Mouse (Mus musculus) forebrain, embryonic 13.5 days (tissue): ENCODE measurements around the gene Ripply2. TPM values are rescaled to one million over a fixed set of nuclear protein-coding genes. Genes with fewer than 3 reads are reported as not detected.

Source experiments
- ATAC-seq: fragments of 200-750 bp; cut with Nextera tagmentation; 2 replicates; pipeline ENCODE4 v1.8.0; 2017
- H3K27ac ChIP-seq: fragments of 300-500 bp; sonication (generic); 2 replicates; pipeline ENCODE4 v1.5.1; 2015; ENCODE audit warnings: inconsistent platforms, mild to moderate bottlenecking, moderate library complexity
- H3K27me3 ChIP-seq: fragments of 300-500 bp; sonication (generic); 2 replicates; pipeline ENCODE4 v1.6.1; 2015; ENCODE audit warnings: mild to moderate bottlenecking, inconsistent platforms
- H3K36me3 ChIP-seq: fragments of 300-500 bp; sonication (generic); 2 replicates; pipeline ENCODE4 v1.6.1; 2015; ENCODE audit warnings: mild to moderate bottlenecking, inconsistent platforms; ENCODE audit not compliant: poor library complexity, severe bottlenecking
- H3K4me1 ChIP-seq: fragments of 300-500 bp; sonication (generic); 2 replicates; pipeline ENCODE4 v1.6.1; 2015; ENCODE audit warnings: inconsistent platforms
- H3K4me2 ChIP-seq: fragments of 300-500 bp; sonication (generic); 2 replicates; pipeline ENCODE4 v1.6.1; 2015; ENCODE audit warnings: inconsistent platforms, mild to moderate bottlenecking, moderate library complexity
- H3K4me3 ChIP-seq: fragments of 300-500 bp; sonication (generic); 2 replicates; pipeline ENCODE4 v1.5.1; 2015; ENCODE audit warnings: mild to moderate bottlenecking, inconsistent platforms
- H3K9ac ChIP-seq: fragments of 300-500 bp; sonication (generic); 2 replicates; pipeline ENCODE4 v1.6.1; 2015; ENCODE audit warnings: mild to moderate bottlenecking, inconsistent platforms
- H3K9me3 ChIP-seq: fragments of 300-500 bp; sonication (generic); replicated peaks from 2 replicates; pipeline ENCODE4 v1.6.1; 2016; ENCODE audit warnings: inconsistent platforms
- WGBS: fragments of 180-500 bp; shearing (Covaris S2); methylation state at CpG from one replicate; pipeline ENCODE4 v1.1.7; 2015; 5-methylcytosine and 5-hydroxymethylcytosine counted together
- polyA plus RNA-seq: library from polyadenylated mRNA; unstranded; fragments of >200 nt; fragmentation: Nextera tagmentation; extraction: Ambion mirVana; gene quantifications from 2 replicates; pipeline ENCODE4 v1.2.1, GENCODE M21; 2015

The Ripply2 gene
- polyA plus RNA-seq, 1 experiment from 2014 or later, result 3.3 TPM

DNA sequence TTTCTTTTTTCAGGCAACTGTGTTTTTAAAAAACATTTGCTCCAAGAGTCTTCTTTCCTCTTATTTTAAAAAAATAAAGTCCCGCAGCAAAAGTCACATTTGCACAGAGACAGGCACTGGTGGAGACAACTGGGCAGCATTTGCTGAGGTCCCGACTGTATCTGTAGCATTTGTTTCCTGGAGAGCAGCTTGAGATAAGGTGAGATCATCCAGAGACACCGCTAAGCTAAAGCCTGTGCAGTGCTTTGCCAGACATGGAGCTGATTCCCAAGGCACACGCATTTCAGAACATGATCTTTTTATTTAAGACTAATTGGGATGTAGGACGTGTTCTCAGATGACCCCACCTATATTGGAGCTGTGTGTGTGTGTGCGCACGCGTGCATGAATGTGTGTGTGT, 23.6 kb upstream of the Ripply2 start:
- no peak overlapping the region for H3K9ac ChIP-seq
- H3K4me1 ChIP-seq, result no peaks in the 10 kb centered on the region
- no peak for ATAC-seq
- H3K27me3 ChIP-seq, result no peaks in the 10 kb centered on the region
- no peak overlapping the region for H3K4me3 ChIP-seq
- H3K36me3 ChIP-seq, result no peaks in the 10 kb centered on the region
- H3K27ac ChIP-seq, result no peak overlapping the region
- 88% methylated on average over 8 of the region's 8 CpGs for WGBS
- no peak overlapping the region for H3K4me2 ChIP-seq
- no peaks in the 10 kb centered on the region for H3K9me3 ChIP-seq

DNA sequence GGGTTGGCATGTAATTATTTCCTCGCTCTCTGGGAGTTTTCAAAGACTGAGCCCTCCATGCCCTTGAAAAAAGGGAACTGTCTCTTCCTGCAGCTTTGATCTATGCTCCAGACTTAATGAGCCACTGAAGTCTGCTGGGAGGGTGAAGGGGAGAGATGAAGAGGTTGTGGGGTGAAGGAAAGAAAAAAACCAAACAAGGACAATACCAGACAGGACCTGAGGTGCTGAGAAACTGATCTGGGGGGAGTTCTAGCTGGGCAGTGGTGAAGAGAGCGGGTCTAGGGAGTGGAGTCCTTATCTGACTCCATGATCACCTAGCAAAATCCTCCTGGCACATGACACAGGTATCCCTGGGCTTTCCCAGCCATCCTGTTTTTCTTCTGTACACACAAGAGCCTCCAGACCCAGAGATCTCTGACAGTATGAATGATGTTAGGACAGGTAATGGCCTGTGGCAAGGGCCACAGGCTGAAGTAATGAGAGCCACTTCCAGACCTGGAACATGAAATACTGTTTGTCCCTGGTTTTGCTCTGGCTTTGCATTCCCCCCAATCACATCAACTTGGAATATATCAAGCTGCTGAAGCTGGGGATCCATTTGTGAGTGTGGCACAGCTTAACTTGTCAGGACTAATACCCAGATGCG, 18.2 kb upstream of the Ripply2 start:
- no peaks in the 10 kb centered on the region for H3K27me3 ChIP-seq
- WGBS, result 69% methylated on average over 3 of the region's 3 CpGs
- H3K4me1 ChIP-seq, result no peaks in the 10 kb centered on the region
- H3K4me2 ChIP-seq, result no peak overlapping the region
- H3K36me3 ChIP-seq, result no peaks in the 10 kb centered on the region
- H3K9ac ChIP-seq, result no peak overlapping the region
- H3K4me3 ChIP-seq, result no peak overlapping the region
- no peak for ATAC-seq
- no peaks in the 10 kb centered on the region for H3K9me3 ChIP-seq
- no peak overlapping the region for H3K27ac ChIP-seq

DNA sequence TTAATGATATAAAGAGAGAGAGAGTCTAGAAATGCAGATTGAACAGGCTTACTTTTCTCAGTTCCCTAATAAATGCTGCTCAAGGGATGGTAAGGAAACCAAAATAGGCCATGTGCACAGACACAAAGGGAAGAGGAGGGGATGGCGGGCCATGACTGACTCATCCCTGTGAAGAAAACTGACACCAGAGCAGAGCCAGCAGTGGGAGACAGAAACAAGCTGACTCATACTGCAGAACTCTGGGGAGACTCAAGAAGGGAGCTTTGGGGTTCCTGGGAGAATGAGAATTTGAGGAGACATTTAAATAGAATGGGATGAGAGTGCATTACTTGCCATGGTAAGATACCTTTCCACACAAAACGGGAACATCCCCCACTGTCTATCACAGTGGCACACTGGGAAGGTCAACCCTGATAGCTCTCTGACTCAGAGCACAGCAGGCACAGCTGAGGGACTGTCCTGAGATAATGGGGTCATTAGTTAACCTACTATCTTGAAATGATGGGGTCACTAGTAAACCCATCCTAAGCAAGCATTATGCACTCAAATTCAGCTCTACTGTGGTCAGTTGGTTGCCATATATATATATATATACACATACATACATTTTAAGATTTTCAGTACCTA, 15.3 kb upstream of the Ripply2 start:
- no peak for ATAC-seq
- no peaks in the 10 kb centered on the region for H3K4me1 ChIP-seq
- H3K4me2 ChIP-seq, result no peak overlapping the region
- H3K27me3 ChIP-seq, result no peaks in the 10 kb centered on the region
- no peak overlapping the region for H3K9ac ChIP-seq
- H3K9me3 ChIP-seq, result no peaks in the 10 kb centered on the region
- H3K27ac ChIP-seq, result no peak overlapping the region
- no peaks in the 10 kb centered on the region for H3K36me3 ChIP-seq
- no peak overlapping the region for H3K4me3 ChIP-seq
- 78% methylated on average over 2 of the region's 2 CpGs for WGBS

- Histone ChIP-seq H3K4me3 (no peak overlapping the region), H3K9me3 (no peaks in the 10 kb centered on the region), H3K27me3 (no peaks in the 10 kb centered on the region), H3K4me1 (peaks cover 16% of the 10 kb centered on the region; the same call in 1 of the 2 replicates), H3K27ac (no peak overlapping the region), H3K9ac (no peak overlapping the region), H3K4me2 (no peak overlapping the region), H3K36me3 (no peaks in the 10 kb centered on the region)
- no peak for ATAC-seq
- WGBS, result 79% methylated on average over 6 of the region's 6 CpGs
These were observed 10.5 kb upstream of the Ripply2 start for GRCm38 (mm10) chr9:87004701-87005434.

DNA sequence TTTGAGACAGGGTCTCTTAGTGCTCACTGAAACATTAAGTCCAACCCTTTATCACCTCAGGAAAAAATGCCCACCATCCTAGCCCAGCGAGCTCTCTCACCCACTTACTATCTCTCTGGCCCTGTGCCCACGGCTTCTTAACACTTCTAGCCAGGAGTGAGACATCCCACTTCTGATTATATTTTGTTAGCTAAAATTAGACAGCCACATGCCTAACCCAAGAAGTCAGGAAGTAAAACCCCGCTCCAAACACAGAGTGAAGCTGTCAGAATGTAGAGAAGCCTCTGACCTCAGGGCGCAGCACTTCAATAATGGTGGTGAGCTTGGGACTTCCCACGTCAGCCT, 9.9 kb upstream of the Ripply2 start:
- Histone ChIP-seq H3K9ac (no peak overlapping the region), H3K4me1 (peaks cover 16% of the 10 kb centered on the region; the same call in 1 of the 2 replicates), H3K4me2 (no peak overlapping the region), H3K27ac (no peak overlapping the region), H3K27me3 (no peaks in the 10 kb centered on the region), H3K9me3 (no peaks in the 10 kb centered on the region), H3K36me3 (no peaks in the 10 kb centered on the region), H3K4me3 (no peak overlapping the region)
- no peak for ATAC-seq
- 76% methylated on average over 5 of the region's 5 CpGs for WGBS

GRCm38 (mm10) chr9:87008507-87008906, 6.8 kb upstream of the Ripply2 start:
- Histone ChIP-seq H3K27ac (no peak overlapping the region), H3K4me1 (peaks cover 16% of the 10 kb centered on the region; the same call in 1 of the 2 replicates), H3K36me3 (no peaks in the 10 kb centered on the region), H3K4me2 (no peak overlapping the region), H3K9ac (no peak overlapping the region), H3K27me3 (no peaks in the 10 kb centered on the region; the same call in 1 of the 2 replicates), H3K9me3 (no peaks in the 10 kb centered on the region), H3K4me3 (no peak overlapping the region)
- 55% methylated on average over 6 of the region's 6 CpGs for WGBS
- ATAC-seq, result no peak; the same call in 1 of the 2 replicates

- no peak overlapping the region for H3K4me3 ChIP-seq
- H3K27ac ChIP-seq, result no peak overlapping the region
- peak; percentile 84 for ATAC-seq
- H3K9me3 ChIP-seq, result no peaks in the 10 kb centered on the region
- H3K9ac ChIP-seq, result no peak overlapping the region
- no peaks in the 10 kb centered on the region for H3K36me3 ChIP-seq
- peaks cover 16% of the 10 kb centered on the region; the same call in 1 of the 2 replicates for H3K4me1 ChIP-seq
- no peak overlapping the region for H3K4me2 ChIP-seq
- peaks cover under 1% of the 10 kb centered on the region; the same call in 1 of the 2 replicates for H3K27me3 ChIP-seq
- 50% methylated on average over 1 of the region's 1 CpGs for WGBS
These were observed 6.4 kb upstream of the Ripply2 start for GRCm38 (mm10) chr9:87008919-87009318.

DNA sequence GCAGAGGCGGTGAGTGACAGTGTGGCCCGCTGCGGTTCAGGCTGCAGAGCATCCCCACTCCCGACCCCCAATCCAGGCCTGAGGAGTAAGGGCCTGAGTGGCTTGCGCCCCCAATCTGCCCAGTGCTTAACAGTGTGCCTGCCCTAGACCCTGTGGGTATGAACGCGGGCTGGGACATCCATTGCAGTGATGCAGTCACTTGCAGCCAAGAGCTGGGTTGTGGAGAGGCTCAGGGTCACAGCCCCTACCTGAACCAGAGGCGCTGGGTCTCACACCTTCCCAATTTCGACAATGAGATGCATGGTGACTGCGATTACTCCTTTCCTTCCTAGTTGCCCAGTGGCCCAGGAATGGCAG, 579 bp downstream of the Ripply2 start:
- Histone ChIP-seq H3K4me1 (peaks cover 13% of the 10 kb centered on the region), H3K4me3 (peak overlapping the region; percentile 57), H3K4me2 (peak overlapping the region; percentile 90), H3K9me3 (no peaks in the 10 kb centered on the region), H3K27ac (no peak overlapping the region; the same call in 1 of the 2 replicates), H3K36me3 (no peaks in the 10 kb centered on the region), H3K9ac (peak overlapping the region; percentile 73), H3K27me3 (peaks cover 31% of the 10 kb centered on the region)
- 4% methylated on average over 10 of the region's 10 CpGs for WGBS
- peak; percentile 75 for ATAC-seq

DNA sequence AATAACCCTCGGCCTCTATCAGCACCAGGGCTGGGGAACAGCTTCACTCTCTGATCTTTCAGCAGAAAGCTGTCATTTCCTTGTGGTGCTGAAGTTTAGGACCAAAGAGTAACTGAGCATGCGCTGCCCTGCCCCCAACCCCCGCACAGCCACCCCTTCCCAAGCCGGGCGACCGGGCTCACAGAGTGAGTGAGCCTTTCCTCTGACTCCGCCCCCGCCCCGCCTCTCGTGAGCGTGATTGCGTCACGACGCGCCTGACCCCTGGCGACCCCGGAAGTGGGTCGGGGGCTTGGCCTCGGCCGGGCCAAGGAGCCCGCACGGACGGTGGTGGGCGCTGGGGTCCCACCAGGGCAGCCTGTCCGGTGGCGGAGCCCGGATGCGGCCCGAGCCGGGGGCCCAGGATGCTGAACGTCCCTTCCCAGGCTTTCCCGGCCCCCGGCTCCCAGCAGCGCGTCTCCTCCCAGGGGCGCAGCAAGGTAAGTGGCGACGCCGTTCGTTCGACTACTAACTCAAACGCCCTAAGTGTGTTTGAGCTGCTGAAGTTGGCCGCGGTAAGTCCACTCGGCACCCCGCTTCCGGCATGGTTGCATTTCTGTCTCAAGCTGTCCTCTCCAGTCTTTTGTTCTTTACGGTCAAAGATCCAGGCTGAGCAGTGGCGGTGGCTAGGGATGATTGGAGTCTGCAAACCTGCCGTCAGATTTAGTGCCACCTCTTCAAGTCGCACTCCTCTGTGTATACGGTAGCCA, 6.6 kb downstream of the Ripply2 start, which contains the start of gene Cyb5r4:
Gene Cyb5r4 (plus strand): TSS at position 237 of the 746 bp plus-strand sequence.
- H3K36me3 ChIP-seq, result no peaks in the 10 kb centered on the region
- H3K9me3 ChIP-seq, result no peaks in the 10 kb centered on the region
- peak within 1 kb of the TSS; percentile 65 for H3K27ac ChIP-seq
- peaks cover 20% of the 10 kb centered on the region for H3K4me1 ChIP-seq
- WGBS, result under 1% methylated on average over 45 of the region's 52 CpGs
- H3K9ac ChIP-seq, result peak within 1 kb of the TSS; percentile 86
- peak; percentile 100 for ATAC-seq
- peak within 1 kb of the TSS; percentile 74 for H3K4me2 ChIP-seq
- peaks cover 10% of the 10 kb centered on the region; the same call in 1 of the 2 replicates for H3K27me3 ChIP-seq
- H3K4me3 ChIP-seq, result peak within 1 kb of the TSS; percentile 78

DNA sequence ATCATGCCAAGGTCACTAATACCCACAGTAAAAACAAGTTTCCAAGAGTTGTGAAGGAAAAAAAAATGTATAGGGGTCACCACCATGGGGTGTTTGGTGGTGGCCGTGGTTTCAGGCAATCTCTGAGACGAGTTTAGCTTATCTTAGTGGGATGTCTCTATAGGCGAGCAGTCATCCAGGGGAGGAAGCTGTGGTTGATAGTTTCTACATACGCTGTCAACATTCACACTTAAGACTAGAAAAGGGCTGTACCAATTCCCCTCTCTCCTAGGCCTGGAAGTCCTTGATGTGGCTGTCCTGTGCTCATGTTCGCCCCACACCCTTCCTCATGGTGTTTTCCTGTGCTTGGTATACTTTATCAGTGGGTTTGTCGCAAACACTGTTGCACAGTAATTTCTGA, 10.4 kb downstream of the Ripply2 start:
- H3K27ac ChIP-seq, result no peak overlapping the region
- no peaks in the 10 kb centered on the region for H3K9me3 ChIP-seq
- H3K4me2 ChIP-seq, result no peak overlapping the region
- no peak for ATAC-seq
- 0 out of 2 replicates have a peak, but pooled peaks cover 5% of the 10 kb centered on the region for H3K36me3 ChIP-seq
- H3K4me3 ChIP-seq, result no peak overlapping the region
- H3K9ac ChIP-seq, result no peak overlapping the region
- 78% methylated on average over 6 of the region's 6 CpGs for WGBS
- no peaks in the 10 kb centered on the region for H3K27me3 ChIP-seq
- H3K4me1 ChIP-seq, result peaks cover 20% of the 10 kb centered on the region

- H3K27ac ChIP-seq, result no peak overlapping the region
- H3K4me3 ChIP-seq, result no peak overlapping the region
- no peaks in the 10 kb centered on the region for H3K27me3 ChIP-seq
- H3K9ac ChIP-seq, result no peak overlapping the region
- no peaks in the 10 kb centered on the region for H3K9me3 ChIP-seq
- WGBS, result 48% methylated on average over 8 of the region's 8 CpGs
- peaks cover 12% of the 10 kb centered on the region for H3K4me1 ChIP-seq
- H3K36me3 ChIP-seq, result 0 out of 2 replicates have a peak, but pooled peaks cover 10% of the 10 kb centered on the region
- no peak overlapping the region for H3K4me2 ChIP-seq
- peak; percentile 74 for ATAC-seq
These were observed 12.2 kb downstream of the Ripply2 start for GRCm38 (mm10) chr9:87027423-87028084.
